Mouse (Mus musculus): ENCODE measurements around the gene Kif1b. TPM values are rescaled to one million over a fixed set of nuclear protein-coding genes. Genes with fewer than 3 reads are reported as not detected.

Kif1b gene
- polyA plus RNA-seq, 1 experiment = 254 TPM

- Histone ChIP-seq H3K4me3 (replicated peaks; ENCODE audit: insufficient read depth, low read depth, low read length) (no peak overlapping the region), H3K4me1 (ENCODE audit: control insufficient read depth, insufficient read depth, low read length) (peaks cover 27% of the 10 kb centered on the region), H3K27ac (ENCODE audit: insufficient read depth, low read length) (0 out of 2 replicates have a peak overlapping the region, but pooled peaks have one; percentile 27), H3K27me3 (ENCODE audit: control insufficient read depth, insufficient read depth, low read length) (no peaks in the 10 kb centered on the region)
- WGBS = 74% methylated on average over 3 of the region's 3 CpGs
- no peak for TF ChIP-seq CTCF (IDR thresholded peaks at IDR 0.05; ENCODE audit: borderline replicate concordance, insufficient read depth, low read depth, low read length)
- TF ChIP-seq POLR2A (IDR thresholded peaks at IDR 0.05; ENCODE audit: borderline replicate concordance, insufficient read depth, low read length) = no peak
- no peak for DNase-seq
Observed at GRCm38 (mm10) chr4:149283018-149283417, 24.5 kb downstream of the Kif1b start.

GRCm38 (mm10) chr4:149282025-149282738, 25.3 kb downstream of the Kif1b start:
- peaks cover 33% of the 10 kb centered on the region for H3K4me1 ChIP-seq (ENCODE audit: control insufficient read depth, insufficient read depth, low read length)
- no peak for TF ChIP-seq CTCF (IDR thresholded peaks at IDR 0.05; ENCODE audit: borderline replicate concordance, insufficient read depth, low read depth, low read length)
- TF ChIP-seq POLR2A (IDR thresholded peaks at IDR 0.05; ENCODE audit: borderline replicate concordance, insufficient read depth, low read length) = no peak
- no peak overlapping the region for H3K4me3 ChIP-seq (replicated peaks; ENCODE audit: insufficient read depth, low read depth, low read length)
- H3K27ac ChIP-seq (ENCODE audit: insufficient read depth, low read length) = no peak overlapping the region
- DNase-seq = no peak
- WGBS = 39% methylated on average over 7 of the region's 7 CpGs
- H3K27me3 ChIP-seq (ENCODE audit: control insufficient read depth, insufficient read depth, low read length) = no peaks in the 10 kb centered on the region

GRCm38 (mm10) chr4:149277571-149277970, 29.9 kb downstream of the Kif1b start:
- H3K27me3 ChIP-seq (ENCODE audit: control insufficient read depth, insufficient read depth, low read length) = no peaks in the 10 kb centered on the region
- 7% methylated on average over 4 of the region's 4 CpGs for WGBS
- no peak overlapping the region for H3K27ac ChIP-seq (ENCODE audit: insufficient read depth, low read length)
- peaks cover 22% of the 10 kb centered on the region for H3K4me1 ChIP-seq (ENCODE audit: control insufficient read depth, insufficient read depth, low read length)
- H3K4me3 ChIP-seq (replicated peaks; ENCODE audit: insufficient read depth, low read depth, low read length) = no peak overlapping the region
- no peak for DNase-seq
- TF ChIP-seq CTCF (IDR thresholded peaks at IDR 0.05; ENCODE audit: borderline replicate concordance, insufficient read depth, low read depth, low read length) = no peak
- no peak for TF ChIP-seq POLR2A (IDR thresholded peaks at IDR 0.05; ENCODE audit: borderline replicate concordance, insufficient read depth, low read length)

- no peaks in the 10 kb centered on the region for H3K27me3 ChIP-seq (ENCODE audit: control insufficient read depth, insufficient read depth, low read length)
- peaks cover 10% of the 10 kb centered on the region; the same call in 1 of the 2 replicates for H3K4me1 ChIP-seq (ENCODE audit: control insufficient read depth, insufficient read depth, low read length)
- TF ChIP-seq POLR2A (IDR thresholded peaks at IDR 0.05; ENCODE audit: borderline replicate concordance, insufficient read depth, low read length) = no peak
- TF ChIP-seq CTCF (IDR thresholded peaks at IDR 0.05; ENCODE audit: borderline replicate concordance, insufficient read depth, low read depth, low read length) = no peak; the same call in 1 of the 2 replicates
- H3K27ac ChIP-seq (ENCODE audit: insufficient read depth, low read length) = no peak overlapping the region
- no peak overlapping the region for H3K4me3 ChIP-seq (replicated peaks; ENCODE audit: insufficient read depth, low read depth, low read length)
- no peak for DNase-seq
- WGBS = 100% methylated on average over 1 of the region's 1 CpGs
Observed at GRCm38 (mm10) chr4:149273128-149273527, 34.4 kb downstream of the Kif1b start.

GRCm38 (mm10) chr4:149270541-149270940, 37.0 kb downstream of the Kif1b start:
- H3K4me3 ChIP-seq (replicated peaks; ENCODE audit: insufficient read depth, low read depth, low read length) = no peak overlapping the region
- DNase-seq = peak in 1 of 2 experiments; percentile 65
- WGBS = 17% methylated on average over 6 of the region's 6 CpGs
- no peak overlapping the region for H3K27ac ChIP-seq (ENCODE audit: insufficient read depth, low read length)
- TF ChIP-seq CTCF (IDR thresholded peaks at IDR 0.05; ENCODE audit: borderline replicate concordance, insufficient read depth, low read depth, low read length) (no peak), POLR2A (IDR thresholded peaks at IDR 0.05; ENCODE audit: borderline replicate concordance, insufficient read depth, low read length) (no peak)
- peaks cover 4% of the 10 kb centered on the region; the same call in 1 of the 2 replicates for H3K4me1 ChIP-seq (ENCODE audit: control insufficient read depth, insufficient read depth, low read length)
- no peaks in the 10 kb centered on the region for H3K27me3 ChIP-seq (ENCODE audit: control insufficient read depth, insufficient read depth, low read length)

GRCm38 (mm10) chr4:149269026-149269425, 38.5 kb downstream of the Kif1b start:
- H3K27ac ChIP-seq (ENCODE audit: insufficient read depth, low read length) = no peak overlapping the region
- WGBS = 59% methylated on average over 4 of the region's 4 CpGs
- no peak for TF ChIP-seq CTCF (IDR thresholded peaks at IDR 0.05; ENCODE audit: borderline replicate concordance, insufficient read depth, low read depth, low read length)
- no peak for TF ChIP-seq POLR2A (IDR thresholded peaks at IDR 0.05; ENCODE audit: borderline replicate concordance, insufficient read depth, low read length)
- H3K4me1 ChIP-seq (ENCODE audit: control insufficient read depth, insufficient read depth, low read length) = peaks cover 4% of the 10 kb centered on the region; the same call in 1 of the 2 replicates
- DNase-seq = no peak
- no peak overlapping the region for H3K4me3 ChIP-seq (replicated peaks; ENCODE audit: insufficient read depth, low read depth, low read length)
- no peaks in the 10 kb centered on the region for H3K27me3 ChIP-seq (ENCODE audit: control insufficient read depth, insufficient read depth, low read length)

- TF ChIP-seq CTCF (IDR thresholded peaks at IDR 0.05; ENCODE audit: borderline replicate concordance, insufficient read depth, low read depth, low read length) (no peak), POLR2A (IDR thresholded peaks at IDR 0.05; ENCODE audit: borderline replicate concordance, insufficient read depth, low read length) (no peak)
- Histone ChIP-seq H3K27ac (ENCODE audit: insufficient read depth, low read length) (no peak overlapping the region), H3K27me3 (ENCODE audit: control insufficient read depth, insufficient read depth, low read length) (no peaks in the 10 kb centered on the region), H3K4me1 (ENCODE audit: control insufficient read depth, insufficient read depth, low read length) (peaks cover 3% of the 10 kb centered on the region; the same call in 1 of the 2 replicates), H3K4me3 (replicated peaks; ENCODE audit: insufficient read depth, low read depth, low read length) (no peak overlapping the region)
- 94% methylated on average over 2 of the region's 2 CpGs for WGBS
- DNase-seq = no peak
Observed at GRCm38 (mm10) chr4:149264895-149265294, 42.6 kb downstream of the Kif1b start.

- H3K4me1 ChIP-seq (ENCODE audit: control insufficient read depth, insufficient read depth, low read length) = no peaks in the 10 kb centered on the region
- H3K4me3 ChIP-seq (replicated peaks; ENCODE audit: insufficient read depth, low read depth, low read length) = no peak overlapping the region
- DNase-seq = no peak
- no peaks in the 10 kb centered on the region for H3K27me3 ChIP-seq (ENCODE audit: control insufficient read depth, insufficient read depth, low read length)
- H3K27ac ChIP-seq (ENCODE audit: insufficient read depth, low read length) = no peak overlapping the region
- 91% methylated on average over 9 of the region's 9 CpGs for WGBS
- no peak for TF ChIP-seq CTCF (IDR thresholded peaks at IDR 0.05; ENCODE audit: borderline replicate concordance, insufficient read depth, low read depth, low read length)
- TF ChIP-seq POLR2A (IDR thresholded peaks at IDR 0.05; ENCODE audit: borderline replicate concordance, insufficient read depth, low read length) = no peak
Observed at GRCm38 (mm10) chr4:149263218-149263617, 44.3 kb downstream of the Kif1b start.

Measured in cerebellum, adult 2 months (tissue).